In the genomic region with DNA sequence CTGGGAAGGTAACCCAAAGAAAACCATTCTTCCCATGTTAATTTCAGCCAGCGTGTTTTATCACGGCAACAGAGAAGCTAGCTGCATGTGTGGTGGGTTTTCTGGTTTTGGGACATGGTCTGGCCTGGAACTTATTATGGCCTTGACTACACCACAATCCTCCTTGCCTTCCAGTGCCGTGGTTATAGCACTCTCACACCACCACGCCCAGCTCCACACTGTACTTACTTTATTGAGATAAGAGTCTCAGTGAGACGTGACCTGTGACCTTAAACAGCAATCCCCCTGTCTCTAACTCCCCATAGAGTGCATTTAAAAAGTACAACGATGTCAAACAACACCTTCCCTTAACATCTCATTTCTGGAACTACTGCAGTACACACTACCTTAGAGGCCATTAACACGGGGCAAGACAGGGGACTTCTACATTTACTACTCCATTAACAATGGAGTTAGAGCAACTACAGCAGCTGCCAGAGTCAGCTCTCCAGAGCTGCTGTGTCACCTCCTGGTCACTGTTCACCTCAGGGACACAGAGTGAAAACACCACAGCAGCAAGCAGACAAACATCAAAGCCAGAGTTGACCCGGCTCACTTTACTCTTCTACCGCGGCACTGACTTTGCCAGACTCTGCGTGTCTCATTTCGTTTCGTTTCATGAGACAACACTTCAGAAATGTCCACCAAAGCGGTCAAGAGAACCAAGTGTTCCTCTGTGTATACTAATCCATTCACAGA, we compare ENCODE assay signal across 17 mouse cellular contexts.
A peak's percentile ranks its signal among the peaks of the same experiment; 100 is the strongest.
DNase-seq lines count a peak whose midpoint lies in the region; ATAC-seq and TF ChIP-seq lines count a peak whose summit lies in the region.
"Had no signal": no experiment of that assay in that cellular context is flagged by ENCODE, and none has a peak within 500 bp of the region (broad histone marks: within the 10 kb centered on the region; RNA-seq: fewer than 3 reads in every experiment).

No protein-coding gene starts in this region.

- no peak for TF ChIP-seq EP300 in MEL (IDR thresholded peaks at IDR 0.05; ENCODE audit: low read depth in 1 of 2, low read length in 2 of 2)
- TF ChIP-seq EP300 in liver, postnatal 0 days (IDR thresholded peaks at IDR 0.05; ENCODE audit: low read depth) = no peak

- H3K9ac ChIP-seq in MEL (ENCODE audit: control insufficient read depth, low read depth, low read length, poor library complexity, severe bottlenecking) = no peak overlapping the region
- H3K9ac ChIP-seq in intestine, embryonic 15.5 days = no peak overlapping the region
- no peak overlapping the region for H3K9ac ChIP-seq in liver, postnatal 0 days (replicated peaks)
- H3K9ac ChIP-seq in hindbrain, embryonic 13.5 days = no peak overlapping the region
- H3K9ac ChIP-seq: embryonic facial prominence, embryonic 12.5 days; lung, embryonic 15.5 days had no signal

- peak; percentile 35 for DNase-seq in gastrocnemius, adult 2 months
- DNase-seq in gastrocnemius, postnatal 4 days (ENCODE audit: low spot score in 2 of 2) = no peak
- DNase-seq in MEL (ENCODE audit: low read depth, low spot score) = peak; percentile 23
- no peak for DNase-seq in liver, postnatal 0 days
- no peak for DNase-seq in retina, embryonic 14.5 days (ENCODE audit: low spot score)
- DNase-seq: cerebellum, adult 9-11 months; heart, adult 11 months; kidney, adult 18-20 months; kidney, postnatal 4 days; layer of hippocampus, postnatal 36 days had no signal

- TF ChIP-seq CTCF in gastrocnemius, adult 2 months (IDR thresholded peaks at IDR 0.05) = no peak
- TF ChIP-seq CTCF in MEL (IDR thresholded peaks at IDR 0.05 in 2 of 3, conservative IDR thresholded peaks at IDR 0.05 in 1 of 3; ENCODE audit: control insufficient read depth in 1 of 3, insufficient read depth in 1 of 3, low read depth in 2 of 3, low read length in 3 of 3, poor library complexity in 1 of 3, severe bottlenecking in 1 of 3) = no peak
- TF ChIP-seq CTCF in liver, postnatal 0 days (IDR thresholded peaks at IDR 0.05; ENCODE audit: low read depth) = no peak

- peak; percentile 34; the same call in 1 of the 2 replicates for ATAC-seq in intestine, embryonic 15.5 days
- peak; percentile 69 for ATAC-seq in liver, postnatal 0 days
- no peak for ATAC-seq in hindbrain, embryonic 13.5 days (ENCODE audit: low FRiP score)
- ATAC-seq: CD4-positive, CD25-positive, alpha-beta regulatory T cell, adult 4 months had no signal

- H3K27me3 ChIP-seq in MEL (ENCODE audit: control insufficient read depth in 1 of 2, insufficient read depth in 2 of 2, low read length in 2 of 2) = no peaks in the 10 kb centered on the region
- no peaks in the 10 kb centered on the region for H3K27me3 ChIP-seq in intestine, embryonic 15.5 days (replicated peaks)
- H3K27me3 ChIP-seq in liver, postnatal 0 days (ENCODE audit: insufficient read depth, low read length) = no peaks in the 10 kb centered on the region
- H3K27me3 ChIP-seq in hindbrain, embryonic 13.5 days = no peaks in the 10 kb centered on the region
- H3K27me3 ChIP-seq: embryonic facial prominence, embryonic 12.5 days; lung, embryonic 15.5 days had no signal

- no peak overlapping the region for H3K4me2 ChIP-seq in intestine, embryonic 15.5 days (replicated peaks)
- 0 out of 2 replicates have a peak overlapping the region, but pooled peaks have one; percentile 18 for H3K4me2 ChIP-seq in liver, postnatal 0 days (ENCODE audit: low read depth, low read length)
- no peak overlapping the region for H3K4me2 ChIP-seq in hindbrain, embryonic 13.5 days
- H3K4me2 ChIP-seq: embryonic facial prominence, embryonic 12.5 days; lung, embryonic 15.5 days had no signal

- peaks cover 0 to 6% of the 10 kb centered on the region in 2 experiments; a peak in 2 of 4 replicates for H3K36me3 ChIP-seq in MEL (ENCODE audit: control insufficient read depth in 1 of 2, insufficient read depth in 2 of 2, low read length in 2 of 2)
- H3K36me3 ChIP-seq in intestine, embryonic 15.5 days = no peaks in the 10 kb centered on the region
- H3K36me3 ChIP-seq in liver, postnatal 0 days (replicated peaks; ENCODE audit: insufficient read depth, low read length) = no peaks in the 10 kb centered on the region
- H3K36me3 ChIP-seq in hindbrain, embryonic 13.5 days = no peaks in the 10 kb centered on the region
- H3K36me3 ChIP-seq: embryonic facial prominence, embryonic 12.5 days; limb, embryonic 10.5 days; lung, embryonic 15.5 days had no signal

- H3K27ac ChIP-seq in gastrocnemius, adult 2 months = peak overlapping the region; percentile 81
- H3K27ac ChIP-seq in MEL (ENCODE audit: control insufficient read depth, low read depth, low read length) = no peak overlapping the region
- H3K27ac ChIP-seq in intestine, embryonic 15.5 days = no peak overlapping the region
- H3K27ac ChIP-seq in liver, postnatal 0 days (ENCODE audit: low read depth) = 0 out of 2 replicates have a peak overlapping the region, but pooled peaks have one; percentile 16
- H3K27ac ChIP-seq in hindbrain, embryonic 13.5 days = no peak overlapping the region
- H3K27ac ChIP-seq: embryonic facial prominence, embryonic 12.5 days; lung, embryonic 15.5 days had no signal

- H3K79me2 ChIP-seq in MEL (ENCODE audit: control insufficient read depth, insufficient read depth, low read length, poor library complexity) = no peaks in the 10 kb centered on the region

- no peak for TF ChIP-seq RAD21 in MEL (IDR thresholded peaks at IDR 0.05; ENCODE audit: low read depth, low read length)

- no peaks in the 10 kb centered on the region for H3K9me3 ChIP-seq in MEL (replicated peaks; ENCODE audit: insufficient read depth, low read length)
- H3K9me3 ChIP-seq in intestine, embryonic 15.5 days = no peaks in the 10 kb centered on the region
- H3K9me3 ChIP-seq in liver, postnatal 0 days (ENCODE audit: low read length) = no peaks in the 10 kb centered on the region
- H3K9me3 ChIP-seq in hindbrain, embryonic 13.5 days = no peaks in the 10 kb centered on the region
- H3K9me3 ChIP-seq: embryonic facial prominence, embryonic 12.5 days; limb, embryonic 10.5 days; lung, embryonic 15.5 days; megakaryocyte, embryonic 14.5 days had no signal

- no peak for TF ChIP-seq POLR2A in MEL (IDR thresholded peaks at IDR 0.05; ENCODE audit: control insufficient read depth in 1 of 2, insufficient read depth in 1 of 2, low read depth in 1 of 2, low read length in 2 of 2, poor library complexity in 1 of 2)

- 54% methylated on average over 14 of the region's 14 CpGs for WGBS in intestine, embryonic 15.5 days
- WGBS in liver, postnatal 0 days (ENCODE audit: insufficient replicate concordance) = 50% methylated on average over 14 of the region's 14 CpGs
- 75% methylated on average over 14 of the region's 14 CpGs for WGBS in hindbrain, embryonic 13.5 days

- intact Hi-C loops in gastrocnemius, adult 2 months (cut with DNase I) = no loop called here

- peaks cover 0 to 9% of the 10 kb centered on the region in 2 experiments; a peak in 3 of 4 replicates for H3K4me1 ChIP-seq in MEL (ENCODE audit: control insufficient read depth in 1 of 2, insufficient read depth in 2 of 2, low read length in 2 of 2)
- H3K4me1 ChIP-seq in intestine, embryonic 15.5 days (replicated peaks) = peaks cover 11% of the 10 kb centered on the region; the same call in 1 of the 2 replicates
- peaks cover 8% of the 10 kb centered on the region for H3K4me1 ChIP-seq in liver, postnatal 0 days (ENCODE audit: insufficient read depth)
- H3K4me1 ChIP-seq in hindbrain, embryonic 13.5 days (replicated peaks) = peaks cover 18% of the 10 kb centered on the region

- H3K4me3 ChIP-seq in gastrocnemius, adult 2 months = peak overlapping the region; percentile 60
- H3K4me3 ChIP-seq in MEL (ENCODE audit: control insufficient read depth in 1 of 2, insufficient read depth in 1 of 2, low read depth in 2 of 2, low read length in 2 of 2) = no peak overlapping the region
- H3K4me3 ChIP-seq in intestine, embryonic 15.5 days (replicated peaks) = no peak overlapping the region
- no peak overlapping the region for H3K4me3 ChIP-seq in liver, postnatal 0 days (ENCODE audit: low read depth, low read length)
- no peak overlapping the region for H3K4me3 ChIP-seq in hindbrain, embryonic 13.5 days
- H3K4me3 ChIP-seq: embryonic facial prominence, embryonic 12.5 days; limb, embryonic 10.5 days; lung, embryonic 15.5 days; megakaryocyte, embryonic 14.5 days had no signal

TF ChIP-seq in MEL, 35 proteins besides CTCF, POLR2A, EP300 and RAD21:
- TF ChIP-seq NRF1 (IDR thresholded peaks at IDR 0.05; ENCODE audit: insufficient read depth, low read depth, low read length, poor library complexity, severe bottlenecking) = no peak
- no peak for TF ChIP-seq RCOR1 (IDR thresholded peaks at IDR 0.05; ENCODE audit: low read depth, low read length)
- TF ChIP-seq USF1 (IDR thresholded peaks at IDR 0.05; ENCODE audit: low read depth, low read length) = no peak
- no peak for TF ChIP-seq JUND (IDR thresholded peaks at IDR 0.05; ENCODE audit: low read depth, low read length)
- TF ChIP-seq MAZ (IDR thresholded peaks at IDR 0.05; ENCODE audit: low read depth, low read length) = no peak
- no peak for TF ChIP-seq GATA1 (IDR thresholded peaks at IDR 0.05; ENCODE audit: low read depth, low read length)
- TF ChIP-seq MAX (IDR thresholded peaks at IDR 0.05; ENCODE audit: low read length) = no peak
- TF ChIP-seq UBTF (IDR thresholded peaks at IDR 0.05; ENCODE audit: borderline replicate concordance, insufficient read depth, low read depth, low read length) = no peak
- TF ChIP-seq KAT2A (conservative IDR thresholded peaks at IDR 0.05; ENCODE audit: low read depth, low read length) = no peak
- no peak for TF ChIP-seq SMC3 (IDR thresholded peaks at IDR 0.05; ENCODE audit: low read depth, low read length)
- TF ChIP-seq ZMIZ1 (IDR thresholded peaks at IDR 0.05; ENCODE audit: low read depth, low read length) = no peak
- TF ChIP-seq HCFC1 (IDR thresholded peaks at IDR 0.05; ENCODE audit: low read depth, low read length) = no peak

Comparison
In these comparisons a context has a peak if more than half of its experiments do, and no peak if none do; other contexts are left out.
1. DNase-seq: peak in gastrocnemius, adult 2 months (single experiment) and MEL (single experiment); none in gastrocnemius, postnatal 4 days (0 of 2), liver, postnatal 0 days (single experiment) and retina, embryonic 14.5 days (single experiment).
2. H3K27ac ChIP-seq: peak in gastrocnemius, adult 2 months (single experiment) and liver, postnatal 0 days (single experiment); none in MEL (single experiment), intestine, embryonic 15.5 days (single experiment) and hindbrain, embryonic 13.5 days (single experiment).